9 mouse cellular contexts compared by ENCODE assay signal in the genomic region with DNA sequence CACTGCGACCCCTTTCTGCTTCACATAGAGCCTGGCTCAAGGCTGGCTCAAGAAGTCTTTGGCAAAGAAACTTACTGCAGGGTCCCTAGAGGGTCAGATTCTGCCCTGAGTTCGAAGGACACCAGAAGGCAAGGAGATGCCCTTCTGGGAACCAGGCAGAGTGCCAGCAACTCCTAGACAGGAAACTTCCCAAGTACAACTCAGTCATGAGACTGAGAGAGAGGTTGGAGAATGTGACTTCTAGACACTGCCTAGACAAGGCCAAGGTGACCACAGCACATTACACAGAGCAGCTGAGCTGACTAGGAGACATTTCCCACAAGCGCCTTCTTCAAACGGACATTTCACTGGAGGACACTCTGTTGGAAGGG. TPM values are rescaled to one million over a fixed set of nuclear protein-coding genes. Genes with fewer than 3 reads are reported as not detected.
A peak's percentile ranks its signal among the peaks of the same experiment; 100 is the strongest.
DNase-seq lines count a peak whose midpoint lies in the region; ATAC-seq and TF ChIP-seq lines count a peak whose summit lies in the region.
"Had no signal": no experiment of that assay in that cellular context is flagged by ENCODE, and none has a peak within 500 bp of the region (broad histone marks: within the 10 kb centered on the region; RNA-seq: fewer than 3 reads in every experiment).

No protein-coding gene starts in this region.

- no peak for ATAC-seq in forebrain, postnatal 0 days
- no peak for ATAC-seq in stomach, embryonic 14.5 days (ENCODE audit: insufficient number of reproducible peaks, insufficient read depth, low FRiP score, low read depth)

- peak overlapping the region; percentile 97 for H3K4me2 ChIP-seq in forebrain, postnatal 0 days (ENCODE audit: low read depth)
- H3K4me2 ChIP-seq in stomach, embryonic 14.5 days (replicated peaks; ENCODE audit: low read depth, low read length), result peak overlapping the region; percentile 91; the same call in 1 of the 2 replicates

- no peaks in the 10 kb centered on the region for H3K9me3 ChIP-seq in forebrain, postnatal 0 days (ENCODE audit: low read length)
- no peaks in the 10 kb centered on the region for H3K9me3 ChIP-seq in limb, embryonic 10.5 days (replicated peaks)
- no peaks in the 10 kb centered on the region for H3K9me3 ChIP-seq in stomach, embryonic 14.5 days (ENCODE audit: control insufficient read depth, low read depth, low read length)
- H3K9me3 ChIP-seq: liver, embryonic 15.5 days had no signal

- no peak overlapping the region for H3K27ac ChIP-seq in forebrain, postnatal 0 days (ENCODE audit: low read depth, low read length)
- H3K27ac ChIP-seq in limb, embryonic 10.5 days, result no peak overlapping the region
- no peak overlapping the region for H3K27ac ChIP-seq in stomach, embryonic 14.5 days (ENCODE audit: low read length)
- no peak overlapping the region for H3K27ac ChIP-seq in gastrocnemius, adult 2 months
- H3K27ac ChIP-seq in thymus, adult 2 months (ENCODE audit: control insufficient read depth, insufficient read depth, low read length), result no peak overlapping the region
- H3K27ac ChIP-seq: liver, embryonic 15.5 days had no signal

- H3K36me3 ChIP-seq in forebrain, postnatal 0 days (ENCODE audit: insufficient read depth), result no peaks in the 10 kb centered on the region
- H3K36me3 ChIP-seq in limb, embryonic 10.5 days, result no peaks in the 10 kb centered on the region
- H3K36me3 ChIP-seq in stomach, embryonic 14.5 days (ENCODE audit: control insufficient read depth, insufficient read depth, low read length), result no peaks in the 10 kb centered on the region
- H3K36me3 ChIP-seq in thymus, adult 2 months (ENCODE audit: control insufficient read depth, insufficient read depth, low read length), result no peaks in the 10 kb centered on the region
- H3K36me3 ChIP-seq: liver, embryonic 15.5 days had no signal

- DNase-seq in heart, postnatal 4 days, result peak; percentile 5
- no peak for DNase-seq in heart, postnatal 25 days (ENCODE audit: low spot score)
- peak; percentile 76 for DNase-seq in cerebellum, adult 11-12 months
- DNase-seq in forebrain, postnatal 0 days, result peak; percentile 24
- peak; percentile 29 for DNase-seq in limb, embryonic 10.5 days (ENCODE audit: low spot score)
- no peak for DNase-seq in gastrocnemius, adult 2 months
- no peak for DNase-seq in thymus, adult 2 months

- TF ChIP-seq POLR2A in thymus, adult 2 months (IDR thresholded peaks at IDR 0.05; ENCODE audit: control insufficient read depth, extremely low read depth, insufficient read depth, low read length, poor library complexity), result no peak

- H3K4me3 ChIP-seq in forebrain, postnatal 0 days (ENCODE audit: low read depth, low read length), result peak overlapping the region; percentile 74
- H3K4me3 ChIP-seq in limb, embryonic 10.5 days, result no peak overlapping the region
- H3K4me3 ChIP-seq in stomach, embryonic 14.5 days (ENCODE audit: low read depth, low read length), result no peak overlapping the region
- no peak overlapping the region for H3K4me3 ChIP-seq in gastrocnemius, adult 2 months
- no peak overlapping the region for H3K4me3 ChIP-seq in thymus, adult 2 months (ENCODE audit: control insufficient read depth, insufficient read depth, low read length)
- H3K4me3 ChIP-seq: liver, embryonic 15.5 days had no signal

- 64% methylated on average over 4 of the region's 4 CpGs for WGBS in forebrain, postnatal 0 days
- 68% methylated on average over 4 of the region's 4 CpGs for WGBS in limb, embryonic 10.5 days
- WGBS in stomach, embryonic 14.5 days, result 62% methylated on average over 4 of the region's 4 CpGs
- WGBS in thymus, adult 2 months, result 72% methylated on average over 4 of the region's 4 CpGs

- H3K4me1 ChIP-seq in forebrain, postnatal 0 days (ENCODE audit: insufficient read depth), result no peaks in the 10 kb centered on the region
- peaks cover 10% of the 10 kb centered on the region for H3K4me1 ChIP-seq in limb, embryonic 10.5 days
- no peaks in the 10 kb centered on the region for H3K4me1 ChIP-seq in stomach, embryonic 14.5 days (ENCODE audit: control insufficient read depth, insufficient read depth, low read length)
- H3K4me1 ChIP-seq in thymus, adult 2 months (replicated peaks; ENCODE audit: control insufficient read depth, insufficient read depth, low read length), result no peaks in the 10 kb centered on the region
- H3K4me1 ChIP-seq: liver, embryonic 15.5 days had no signal

- no peaks in the 10 kb centered on the region; the same call in 1 of the 2 replicates for H3K27me3 ChIP-seq in forebrain, postnatal 0 days (ENCODE audit: insufficient read depth, low read length)
- H3K27me3 ChIP-seq in limb, embryonic 10.5 days (ENCODE audit: low read depth, poor library complexity, severe bottlenecking), result peaks cover 41% of the 10 kb centered on the region
- H3K27me3 ChIP-seq in stomach, embryonic 14.5 days (ENCODE audit: control insufficient read depth, insufficient read depth, low read length), result peaks cover 7% of the 10 kb centered on the region
- no peaks in the 10 kb centered on the region for H3K27me3 ChIP-seq in thymus, adult 2 months (ENCODE audit: control insufficient read depth, insufficient read depth, low read length)

- TF ChIP-seq CTCF in forebrain, postnatal 0 days (IDR thresholded peaks at IDR 0.05; ENCODE audit: low read depth), result no peak
- no peak for TF ChIP-seq CTCF in gastrocnemius, adult 2 months (IDR thresholded peaks at IDR 0.05)
- no peak for TF ChIP-seq CTCF in thymus, adult 2 months (IDR thresholded peaks at IDR 0.05; ENCODE audit: borderline replicate concordance, control insufficient read depth, extremely low read depth, insufficient read depth, low read length, poor library complexity)

- intact Hi-C loops in heart, postnatal 25 days (cut with DNase I), result no loop called here
- intact Hi-C loops in gastrocnemius, adult 2 months (cut with DNase I), result no loop called here

- H3K9ac ChIP-seq in forebrain, postnatal 0 days, result no peak overlapping the region
- H3K9ac ChIP-seq in stomach, embryonic 14.5 days (replicated peaks; ENCODE audit: low read depth, low read length), result no peak overlapping the region
- H3K9ac ChIP-seq: liver, embryonic 15.5 days had no signal

RNA-seq across cellular contexts. Expression of a gene that starts 0.5 kb away (rescaled TPM):
- total RNA-seq in heart, postnatal 4 days (2021), result under 1 TPM in 1 of 2 experiments, not detected in 1; 0.11 TPM
- under 1 TPM in 1 of 2 experiments, not detected in 1; 0.11 TPM for total RNA-seq in heart, postnatal 25 days (2021)
- total RNA-seq in forebrain, postnatal 0 days (2014; rRNA removed), result 11.9 and 14.3 TPM in 2 replicates
- polyA plus RNA-seq in forebrain, postnatal 0 days (2015; fragmentation: Nextera tagmentation; extraction: Ambion mirVana), result 18.6 and 21.2 TPM in 2 replicates
- 0.43 and 1.2 TPM in 2 replicates for polyA plus RNA-seq in limb, embryonic 10.5 days (2016; fragmentation: Nextera tagmentation; extraction: Ambion mirVana)
- polyA plus RNA-seq in stomach, embryonic 14.5 days (2014; fragmentation: Nextera tagmentation; extraction: Ambion mirVana), result 4.2 and 6.1 TPM in 2 replicates
- total RNA-seq in gastrocnemius, adult 2 months (2021), result under 1 TPM in 1 of 2 experiments, not detected in 1; 0.14 TPM
- polyA plus RNA-seq in thymus, adult 2 months (2012; rRNA removed), result not detected in 2 replicates

Comparison
In these comparisons a context has a peak if more than half of its experiments do, and no peak if none do; other contexts are left out.
1. DNase-seq: peak in heart, postnatal 4 days (single experiment), cerebellum, adult 11-12 months (single experiment), forebrain, postnatal 0 days (single experiment) and limb, embryonic 10.5 days (single experiment); none in heart, postnatal 25 days (single experiment), gastrocnemius, adult 2 months (single experiment) and thymus, adult 2 months (single experiment).
2. RNA of a gene that starts 0.5 kb away (total RNA-seq): 11.9 to 14.3 TPM in forebrain, postnatal 0 days; 0.14 TPM in gastrocnemius, adult 2 months, 0.11 TPM in heart, postnatal 4 days and 0.11 TPM in heart, postnatal 25 days; every median in the first group is over 10 times any median in the second.